Mouse (Mus musculus): ENCODE measurements around the gene Mdm4. TPM values are rescaled to one million over a fixed set of nuclear protein-coding genes. Genes with fewer than 3 reads are reported as not detected.
"Not testable (repeated sequence)": the region's sequence is repeated elsewhere in the genome, so short reads cannot be mapped to it uniquely, and the experiment has no call there.

The Mdm4 gene
- polyA plus RNA-seq, 1 experiment from 2014 or later, result 45.4 TPM

DNA sequence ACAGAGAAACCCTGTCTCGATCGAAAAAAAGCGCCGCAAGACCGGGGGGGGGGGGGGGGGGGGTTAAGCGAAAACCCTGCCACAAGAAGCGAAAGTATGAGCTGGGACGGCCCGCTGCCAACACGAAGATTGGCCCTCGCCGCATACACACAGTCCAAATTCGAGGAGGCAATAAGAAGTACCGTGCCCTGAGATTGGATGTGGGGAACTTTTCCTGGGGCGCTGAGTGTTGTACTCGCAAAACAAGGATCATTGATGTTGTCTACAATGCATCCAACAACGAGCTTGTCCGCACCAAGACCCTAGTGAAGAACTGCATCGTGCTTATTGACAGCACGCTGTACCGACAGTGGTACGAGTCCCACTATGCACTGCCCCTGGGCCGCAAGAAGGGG is 4.6 kb downstream of the Mdm4 start:
- Histone ChIP-seq H3K4me3 (peak overlapping the region; percentile 93), H3K9ac (peak overlapping the region; percentile 94; the same call in 1 of the 2 replicates), H3K27ac (peak overlapping the region; percentile 90), H3K4me2 (peak overlapping the region; percentile 57)
- ATAC-seq (replicated peaks); H3K36me3 ChIP-seq (replicated peaks); H3K27me3 ChIP-seq (replicated peaks); H3K4me1 ChIP-seq; H3K9me3 ChIP-seq: not testable (repeated sequence)
- 28% methylated on average over 23 of the region's 23 CpGs for WGBS

DNA sequence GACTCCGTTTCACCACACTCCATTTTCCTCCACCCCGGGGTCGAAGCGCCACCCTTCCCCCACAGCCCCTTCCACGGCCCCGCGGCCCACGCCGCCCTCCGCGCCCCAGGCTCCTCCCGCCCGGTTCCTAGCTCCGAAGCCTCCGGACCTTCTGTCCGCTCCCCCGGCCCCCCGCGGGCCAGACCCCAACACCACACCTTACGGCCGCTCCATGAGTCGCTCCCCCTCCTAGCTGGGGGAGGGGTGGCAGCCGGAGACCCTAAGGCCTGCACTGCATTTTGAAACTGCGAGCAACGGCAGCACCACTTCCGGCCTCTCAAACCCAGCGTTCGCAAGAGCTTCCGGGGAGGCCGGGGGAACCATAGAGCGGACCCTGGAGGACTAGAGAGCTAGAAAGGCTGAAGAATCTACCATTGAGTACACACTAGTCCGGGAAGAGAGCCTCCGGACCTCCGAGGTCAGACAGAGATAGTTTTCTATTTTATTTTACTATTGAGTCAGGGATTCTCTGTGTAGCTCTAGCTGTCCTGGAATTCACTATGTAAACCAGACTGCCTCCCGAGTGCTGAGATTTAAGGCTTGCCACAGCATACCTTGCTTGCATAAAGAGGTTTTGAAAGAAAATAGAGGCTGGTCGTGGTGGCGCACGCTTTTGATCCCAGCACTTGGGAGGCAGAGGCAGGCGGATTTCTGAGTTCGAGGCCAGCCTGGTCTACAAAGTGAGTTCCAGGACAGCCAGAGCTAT is 5.1 kb downstream of the Mdm4 start:
- Histone ChIP-seq H3K4me1 (peaks cover 8% of the 10 kb centered on the region), H3K27ac (peak overlapping the region; percentile 90), H3K9me3 (no peaks in the 10 kb centered on the region), H3K4me2 (peak overlapping the region; percentile 57), H3K9ac (peak overlapping the region; percentile 94), H3K27me3 (replicated peaks) (no peaks in the 10 kb centered on the region), H3K4me3 (peak overlapping the region; percentile 93), H3K36me3 (replicated peaks) (no peaks in the 10 kb centered on the region)
- under 1% methylated on average over 40 of the region's 40 CpGs for WGBS
- peak; percentile 98 for ATAC-seq (replicated peaks)

DNA sequence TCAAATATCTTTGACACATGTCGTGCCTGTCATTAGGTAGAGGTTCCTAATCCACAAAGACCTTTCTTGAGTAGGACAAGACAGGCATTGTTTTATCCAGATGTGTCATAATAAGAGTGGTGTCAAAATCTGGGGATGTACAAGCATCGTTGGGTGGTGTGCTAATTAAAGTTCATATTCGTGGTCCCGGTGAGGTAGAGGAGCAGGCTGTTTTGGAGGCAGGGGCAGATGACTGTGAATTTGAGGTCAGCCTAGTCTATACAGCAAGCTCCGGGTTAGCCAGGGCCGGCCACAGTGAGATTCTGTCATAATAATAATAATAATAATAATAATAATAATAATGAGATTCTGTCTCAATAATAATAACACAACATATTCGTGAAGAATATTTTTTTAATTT is 5.9 kb downstream of the Mdm4 start:
- H3K4me1 ChIP-seq, result peaks cover 8% of the 10 kb centered on the region
- H3K4me2 ChIP-seq, result peak overlapping the region; percentile 57
- 0 out of 2 replicates have a peak, but pooled peaks have one; percentile 31 for ATAC-seq (replicated peaks)
- H3K9me3 ChIP-seq, result no peaks in the 10 kb centered on the region
- H3K27ac ChIP-seq, result 0 out of 2 replicates have a peak overlapping the region, but pooled peaks have one; percentile 90
- H3K9ac ChIP-seq, result peak overlapping the region; percentile 94
- H3K4me3 ChIP-seq, result peak overlapping the region; percentile 93
- H3K36me3 ChIP-seq (replicated peaks), result no peaks in the 10 kb centered on the region
- 42% methylated on average over 7 of the region's 7 CpGs for WGBS
- no peaks in the 10 kb centered on the region for H3K27me3 ChIP-seq (replicated peaks)

DNA sequence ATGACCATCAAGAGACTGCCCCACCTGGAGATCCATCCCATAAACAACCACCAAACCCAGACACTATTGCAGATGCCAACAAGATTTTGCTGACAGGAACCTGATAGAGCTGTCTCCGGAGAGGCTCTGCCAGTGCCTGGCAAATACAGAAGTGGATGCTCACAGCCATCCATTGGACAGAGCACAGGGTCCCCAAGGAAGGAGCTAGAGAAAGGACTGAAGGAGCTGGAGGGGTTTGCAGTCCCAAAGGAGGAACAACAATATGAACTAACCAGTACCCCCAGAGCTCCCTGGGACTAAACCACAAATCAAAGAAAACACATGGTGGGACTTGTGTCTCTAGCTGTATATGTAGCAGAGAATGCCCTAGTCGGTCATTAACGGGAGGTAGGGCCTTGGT is 6.6 kb downstream of the Mdm4 start:
- not testable (repeated sequence) for H3K36me3 ChIP-seq (replicated peaks); H3K27me3 ChIP-seq (replicated peaks); H3K9ac ChIP-seq; H3K9me3 ChIP-seq; H3K4me3 ChIP-seq; H3K27ac ChIP-seq; H3K4me1 ChIP-seq; ATAC-seq (replicated peaks)
- 99% methylated on average over 3 of the region's 3 CpGs for WGBS
- H3K4me2 ChIP-seq, result peak overlapping the region; percentile 57

DNA sequence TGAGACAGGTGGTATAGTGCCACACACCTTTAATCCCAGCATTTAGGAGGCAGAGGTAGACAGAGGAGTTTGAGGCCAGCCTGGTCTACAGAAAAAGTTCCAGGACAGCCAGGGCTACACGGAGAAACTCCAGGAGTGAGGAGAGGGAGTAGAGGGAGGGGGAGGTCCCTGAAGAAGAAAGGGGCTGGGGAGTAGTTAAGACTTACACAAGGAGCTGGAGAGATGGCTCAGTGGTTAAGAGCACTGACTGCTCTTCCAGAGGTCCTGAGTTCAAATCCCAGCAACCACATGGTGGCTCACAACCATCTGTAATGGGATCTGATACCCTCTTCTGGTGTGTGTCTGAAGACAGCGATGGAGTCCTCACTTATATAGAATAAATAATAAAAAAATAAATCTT is 8.4 kb downstream of the Mdm4 start:
- not testable (repeated sequence) for H3K4me1 ChIP-seq; H3K27ac ChIP-seq; ATAC-seq (replicated peaks); H3K9me3 ChIP-seq; H3K27me3 ChIP-seq (replicated peaks); H3K4me3 ChIP-seq; H3K9ac ChIP-seq; H3K36me3 ChIP-seq (replicated peaks); H3K4me2 ChIP-seq
- WGBS, result 98% methylated on average over 2 of the region's 2 CpGs

DNA sequence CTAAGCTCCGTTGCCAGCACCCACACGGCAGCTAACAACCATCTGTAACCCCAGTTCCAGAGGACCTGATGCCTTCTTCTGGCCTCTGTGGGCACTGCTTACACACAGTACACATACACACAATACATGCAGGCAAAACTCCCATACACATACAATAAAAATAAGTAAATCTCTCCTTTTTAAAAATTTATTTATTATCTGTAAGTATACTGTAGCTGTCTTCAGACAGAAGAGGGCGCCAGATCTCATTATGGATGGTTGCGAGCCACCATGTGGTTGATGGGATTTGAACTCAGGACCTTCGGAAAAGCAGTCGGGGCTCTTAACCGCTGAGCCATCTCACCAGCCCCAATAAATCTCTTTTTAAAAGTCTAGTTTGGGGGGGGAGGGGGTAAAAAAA is 9.0 kb downstream of the Mdm4 start:
- Histone ChIP-seq H3K27ac (no peak overlapping the region), H3K9me3 (no peaks in the 10 kb centered on the region), H3K4me1 (peaks cover 8% of the 10 kb centered on the region), H3K4me2 (no peak overlapping the region), H3K27me3 (replicated peaks) (no peaks in the 10 kb centered on the region), H3K4me3 (no peak overlapping the region), H3K36me3 (replicated peaks) (peaks cover 5% of the 10 kb centered on the region; the same call in 1 of the 2 replicates), H3K9ac (no peak overlapping the region)
- WGBS, result 93% methylated on average over 7 of the region's 7 CpGs
- ATAC-seq (replicated peaks), result no peak

DNA sequence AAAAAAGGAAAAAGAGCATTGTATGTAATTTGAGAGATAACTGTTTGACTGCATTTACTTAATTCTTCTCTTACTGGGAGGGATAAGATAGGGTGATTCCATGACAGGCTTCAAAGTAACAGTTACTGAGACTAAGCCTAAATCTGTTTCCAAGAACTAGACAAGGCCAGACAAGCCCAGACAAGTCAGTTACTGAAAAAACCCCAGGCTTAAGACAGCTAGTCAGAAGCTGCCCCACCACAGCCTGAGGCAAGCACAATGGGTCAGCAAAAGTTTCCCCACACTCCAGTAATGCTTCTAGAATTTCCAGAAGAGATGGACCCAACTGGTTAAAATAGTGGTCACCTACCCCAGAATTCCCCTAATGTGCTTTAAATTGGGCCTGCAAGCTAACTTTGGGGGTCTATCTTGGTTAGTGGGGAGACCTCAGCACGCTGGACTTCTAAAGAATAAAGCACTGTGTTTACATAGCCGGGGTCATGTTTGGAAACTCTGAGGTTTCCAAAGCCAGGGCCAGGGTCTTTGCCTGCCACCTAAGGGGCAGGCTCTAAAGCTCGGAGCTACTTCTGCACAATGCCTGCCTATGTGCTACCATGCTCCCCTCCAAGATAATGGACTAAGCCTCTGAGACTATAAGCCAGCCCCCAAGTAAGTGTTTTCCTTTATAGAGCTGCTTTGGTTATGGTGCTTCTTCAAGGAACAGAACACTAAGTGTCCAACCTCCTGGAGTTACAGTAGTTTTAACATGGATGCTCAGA is 10.0 kb downstream of the Mdm4 start:
- no peak for ATAC-seq (replicated peaks)
- no peak overlapping the region for H3K4me3 ChIP-seq
- no peak overlapping the region for H3K4me2 ChIP-seq
- no peaks in the 10 kb centered on the region for H3K27me3 ChIP-seq (replicated peaks)
- H3K27ac ChIP-seq, result no peak overlapping the region
- H3K36me3 ChIP-seq (replicated peaks), result peaks cover 6% of the 10 kb centered on the region; the same call in 1 of the 2 replicates
- peaks cover 8% of the 10 kb centered on the region for H3K4me1 ChIP-seq
- no peaks in the 10 kb centered on the region for H3K9me3 ChIP-seq
- no peak overlapping the region for H3K9ac ChIP-seq
- 76% methylated on average over 3 of the region's 3 CpGs for WGBS

DNA sequence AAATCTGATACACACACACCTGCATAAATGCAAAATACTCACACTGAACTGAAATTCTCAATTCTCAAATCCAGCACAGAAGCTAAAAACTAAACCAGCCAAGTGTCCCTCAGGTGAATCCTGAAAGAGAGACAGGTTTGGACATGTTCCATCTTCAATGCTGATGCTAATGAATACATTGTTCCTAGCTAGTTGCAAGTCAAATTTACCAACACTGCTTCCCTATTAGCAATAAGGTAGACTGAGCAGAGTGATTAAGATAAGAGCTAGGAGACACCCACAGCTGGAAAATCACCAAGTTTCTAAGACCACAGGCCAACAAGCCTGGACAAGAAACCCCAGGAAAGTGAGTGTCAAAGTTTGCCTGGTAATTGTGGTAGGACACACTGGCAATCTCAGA is 11.0 kb downstream of the Mdm4 start:
- Histone ChIP-seq H3K27ac (no peak overlapping the region), H3K4me3 (no peak overlapping the region), H3K9me3 (no peaks in the 10 kb centered on the region), H3K27me3 (replicated peaks) (no peaks in the 10 kb centered on the region), H3K4me2 (no peak overlapping the region), H3K9ac (no peak overlapping the region), H3K4me1 (peaks cover 6% of the 10 kb centered on the region), H3K36me3 (replicated peaks) (peaks cover 6% of the 10 kb centered on the region; the same call in 1 of the 2 replicates)
- no peak for ATAC-seq (replicated peaks)

DNA sequence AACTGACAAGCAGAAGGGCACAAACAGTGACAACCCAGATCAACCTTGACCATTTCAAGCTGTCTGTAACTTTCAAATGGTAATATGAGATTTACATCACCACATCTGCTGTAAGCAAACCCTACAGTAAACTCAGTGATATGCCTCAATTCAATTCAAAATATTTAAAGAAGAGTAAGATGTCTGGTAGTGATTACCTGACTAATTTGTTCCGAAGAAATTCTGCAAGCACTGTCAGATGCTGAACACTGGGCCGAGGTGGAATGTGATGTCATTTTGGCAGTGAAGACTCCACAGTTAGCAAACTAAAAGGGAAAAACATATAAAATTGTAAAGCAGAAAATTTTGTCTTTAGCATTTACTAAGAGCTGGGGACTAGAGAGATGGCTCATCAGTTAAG is 11.8 kb downstream of the Mdm4 start:
- Histone ChIP-seq H3K27me3 (replicated peaks) (no peaks in the 10 kb centered on the region), H3K4me3 (no peak overlapping the region), H3K9ac (no peak overlapping the region), H3K36me3 (replicated peaks) (peaks cover 6% of the 10 kb centered on the region; the same call in 1 of the 2 replicates), H3K4me2 (no peak overlapping the region), H3K4me1 (no peaks in the 10 kb centered on the region), H3K9me3 (no peaks in the 10 kb centered on the region), H3K27ac (no peak overlapping the region)
- WGBS, result 93% methylated on average over 2 of the region's 2 CpGs
- no peak for ATAC-seq (replicated peaks)

DNA sequence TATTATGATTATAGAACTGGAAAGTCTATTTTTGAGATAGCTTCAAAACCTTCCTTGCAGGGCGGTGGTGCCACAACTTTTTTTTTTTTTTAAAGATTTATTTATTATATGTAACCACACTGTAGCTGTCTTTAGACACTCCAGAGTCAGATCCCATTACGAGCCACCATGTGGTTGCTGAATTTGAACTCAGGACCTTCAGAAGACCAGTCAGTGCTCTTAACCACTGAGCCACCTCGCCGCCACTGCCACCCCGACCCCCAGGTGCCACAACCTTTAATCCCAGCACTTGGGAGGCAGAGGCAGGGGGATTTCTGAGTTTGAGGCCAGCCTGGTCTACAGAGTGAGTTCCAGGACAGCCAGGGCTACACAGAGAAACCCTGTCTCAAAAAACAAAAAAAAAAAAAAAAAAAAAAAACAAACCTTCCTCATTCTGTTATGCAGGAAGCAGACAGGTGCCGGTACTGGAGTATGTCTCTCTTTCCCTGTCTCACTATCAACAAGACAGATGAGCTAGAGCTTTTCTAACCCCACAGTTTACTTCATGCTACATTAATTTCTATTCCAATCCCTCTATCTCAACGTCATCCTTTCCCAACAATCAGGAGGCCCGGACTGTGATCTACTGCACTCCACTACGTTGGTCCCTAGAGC is 13.5 kb downstream of the Mdm4 start:
- Histone ChIP-seq H3K36me3 (replicated peaks) (peaks cover 6% of the 10 kb centered on the region; the same call in 1 of the 2 replicates), H3K9ac (no peak overlapping the region), H3K4me1 (no peaks in the 10 kb centered on the region), H3K27me3 (replicated peaks) (no peaks in the 10 kb centered on the region), H3K4me3 (no peak overlapping the region), H3K4me2 (no peak overlapping the region), H3K27ac (no peak overlapping the region), H3K9me3 (no peaks in the 10 kb centered on the region)
- WGBS, result 96% methylated on average over 9 of the region's 9 CpGs
- ATAC-seq (replicated peaks), result no peak

DNA sequence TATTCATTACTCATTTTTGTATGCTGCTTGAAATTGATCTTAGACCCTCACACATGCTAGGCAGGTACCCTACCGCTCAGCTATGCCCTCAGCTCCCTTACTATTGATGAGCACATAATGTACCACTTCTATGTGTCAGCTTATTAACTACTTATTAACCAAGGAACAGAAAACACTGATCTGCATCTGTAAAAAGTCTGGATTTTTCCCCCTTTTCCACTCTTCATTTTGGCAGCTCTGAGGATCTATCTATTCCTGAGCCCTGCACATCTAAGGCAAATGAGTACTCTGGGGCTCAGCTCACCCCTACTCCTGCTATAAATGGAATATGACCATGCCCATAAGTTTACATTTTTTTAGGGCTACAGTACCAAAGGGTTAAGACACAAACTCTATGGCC is 16.2 kb downstream of the Mdm4 start:
- no peak for ATAC-seq (replicated peaks)
- H3K27ac ChIP-seq, result no peak overlapping the region
- H3K36me3 ChIP-seq (replicated peaks), result peaks cover 16% of the 10 kb centered on the region; the same call in 1 of the 2 replicates
- no peaks in the 10 kb centered on the region for H3K9me3 ChIP-seq
- WGBS, result 100% methylated on average over 1 of the region's 1 CpGs
- H3K4me2 ChIP-seq, result no peak overlapping the region
- H3K4me1 ChIP-seq, result no peaks in the 10 kb centered on the region
- H3K27me3 ChIP-seq (replicated peaks), result no peaks in the 10 kb centered on the region
- no peak overlapping the region for H3K4me3 ChIP-seq
- H3K9ac ChIP-seq, result no peak overlapping the region

DNA sequence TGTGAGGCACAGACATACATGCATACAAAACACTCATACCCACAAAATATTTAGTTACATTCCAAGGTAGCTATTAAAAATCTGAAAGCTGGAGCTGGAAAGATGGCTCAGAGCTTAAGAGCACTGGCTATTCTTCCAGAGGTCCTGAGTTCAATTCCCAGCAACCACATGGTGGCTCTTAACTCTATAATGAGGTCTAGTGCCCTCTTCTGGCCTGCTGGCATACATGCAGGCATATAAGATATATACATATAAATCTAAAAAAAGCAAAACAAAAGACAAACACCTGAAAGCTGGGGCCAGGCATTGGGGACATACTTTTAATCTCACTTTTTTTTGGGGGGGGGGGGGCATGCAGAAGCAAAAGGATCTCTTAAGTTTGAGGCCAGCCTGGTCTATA is 17.0 kb downstream of the Mdm4 start:
- peaks cover 13% of the 10 kb centered on the region; the same call in 1 of the 2 replicates for H3K36me3 ChIP-seq (replicated peaks)

More for the DNA sequence above, 17.0 kb downstream of the Mdm4 start:
- ATAC-seq (replicated peaks), result no peak
- no peaks in the 10 kb centered on the region for H3K4me1 ChIP-seq
- H3K27me3 ChIP-seq (replicated peaks), result no peaks in the 10 kb centered on the region
- no peak overlapping the region for H3K9ac ChIP-seq
- H3K4me2 ChIP-seq, result no peak overlapping the region
- H3K9me3 ChIP-seq, result no peaks in the 10 kb centered on the region
- no peak overlapping the region for H3K27ac ChIP-seq
- H3K4me3 ChIP-seq, result no peak overlapping the region
